Mouse (Mus musculus): ENCODE measurements at regions not wholly inside any gene's neighbourhood (a gene's known extent, or its start where the extent isn't known, plus 50 kb on each side); places are given as distances from the start of the nearest gene placed in this dataset.

DNA sequence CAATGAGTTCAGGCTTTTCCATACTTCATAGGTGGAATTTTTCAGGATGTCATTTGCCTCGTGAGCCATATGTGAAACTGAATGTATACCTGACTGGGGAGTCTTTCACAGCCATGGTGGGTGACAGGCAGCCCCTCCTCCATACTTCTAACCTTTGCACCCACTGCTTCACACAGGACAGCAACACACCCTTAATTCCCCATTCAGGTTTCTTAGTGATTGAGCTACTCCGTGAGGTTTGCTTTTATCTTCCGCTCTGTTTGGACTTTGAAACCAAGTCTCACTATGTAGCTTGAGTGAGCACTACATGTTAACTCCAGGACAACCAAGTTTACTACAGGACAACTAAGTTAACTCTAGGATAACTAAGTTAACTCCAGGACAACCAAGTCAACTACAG is 381.4 kb downstream of the Matn1 start:
- 86% methylated on average over 3 of the region's 3 CpGs for WGBS
- no peak for TF ChIP-seq POLR2A (IDR thresholded peaks at IDR 0.05; ENCODE audit: borderline replicate concordance, extremely low read depth, insufficient read depth, insufficient read length)
- Histone ChIP-seq H3K4me3 (replicated peaks; ENCODE audit: low read length) (no peak overlapping the region), H3K27me3 (ENCODE audit: control insufficient read depth, insufficient read depth, low read length) (no peaks in the 10 kb centered on the region), H3K27ac (replicated peaks; ENCODE audit: low read depth, low read length) (no peak overlapping the region), H3K9me3 (ENCODE audit: control insufficient read depth, low read length) (no peaks in the 10 kb centered on the region), H3K36me3 (ENCODE audit: control insufficient read depth, insufficient read depth, low read length) (no peaks in the 10 kb centered on the region), H3K4me2 (replicated peaks; ENCODE audit: low read depth, low read length, severe bottlenecking) (no peak overlapping the region), H3K4me1 (ENCODE audit: control insufficient read depth, insufficient read depth, low read length) (no peaks in the 10 kb centered on the region), H3K9ac (ENCODE audit: low read depth, low read length, severe bottlenecking) (no peak overlapping the region)
- DNase-seq (ENCODE audit: low spot score): no peak
- ATAC-seq (ENCODE audit: low FRiP score, low read depth): no peak

GRCm38 (mm10) chr4:131329398-131329797 is 385.2 kb downstream of the Matn1 start:
- Histone ChIP-seq H3K9ac (ENCODE audit: low read depth, low read length, severe bottlenecking) (no peak overlapping the region), H3K36me3 (ENCODE audit: control insufficient read depth, insufficient read depth, low read length) (no peaks in the 10 kb centered on the region), H3K27me3 (ENCODE audit: control insufficient read depth, insufficient read depth, low read length) (no peaks in the 10 kb centered on the region), H3K4me1 (ENCODE audit: control insufficient read depth, insufficient read depth, low read length) (no peaks in the 10 kb centered on the region), H3K4me2 (replicated peaks; ENCODE audit: low read depth, low read length, severe bottlenecking) (no peak overlapping the region), H3K27ac (replicated peaks; ENCODE audit: low read depth, low read length) (no peak overlapping the region), H3K9me3 (ENCODE audit: control insufficient read depth, low read length) (no peaks in the 10 kb centered on the region), H3K4me3 (replicated peaks; ENCODE audit: low read length) (no peak overlapping the region)
- DNase-seq (ENCODE audit: low spot score) (no peak), ATAC-seq (ENCODE audit: low FRiP score, low read depth) (no peak)
- no peak for TF ChIP-seq POLR2A (IDR thresholded peaks at IDR 0.05; ENCODE audit: borderline replicate concordance, extremely low read depth, insufficient read depth, insufficient read length)
- WGBS: 58% methylated on average over 5 of the region's 5 CpGs

DNA sequence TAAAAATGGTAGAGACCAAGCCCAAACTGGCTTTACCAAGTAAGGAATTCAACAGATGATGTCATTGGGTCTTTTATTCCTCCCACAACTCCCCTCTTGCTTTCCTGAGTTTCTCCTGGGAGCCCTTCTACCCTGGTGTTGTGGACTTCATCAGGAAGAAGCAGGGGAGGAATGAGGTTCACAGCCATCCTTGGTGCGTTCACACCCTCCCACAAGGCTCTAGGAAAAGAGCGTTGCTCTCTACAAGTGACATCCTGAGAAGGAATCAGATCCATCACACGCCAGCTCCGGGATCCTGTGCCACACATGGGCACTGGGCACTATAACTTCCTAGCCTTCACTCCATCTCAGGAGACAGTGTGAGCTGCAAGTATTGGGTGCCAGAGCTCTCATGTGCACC is 387.5 kb downstream of the Matn1 start:
- Histone ChIP-seq H3K4me2 (replicated peaks; ENCODE audit: low read depth, low read length, severe bottlenecking) (no peak overlapping the region), H3K27ac (replicated peaks; ENCODE audit: low read depth, low read length) (no peak overlapping the region), H3K9ac (ENCODE audit: low read depth, low read length, severe bottlenecking) (no peak overlapping the region), H3K4me1 (ENCODE audit: control insufficient read depth, insufficient read depth, low read length) (no peaks in the 10 kb centered on the region), H3K9me3 (ENCODE audit: control insufficient read depth, low read length) (no peaks in the 10 kb centered on the region), H3K4me3 (replicated peaks; ENCODE audit: low read length) (no peak overlapping the region), H3K36me3 (ENCODE audit: control insufficient read depth, insufficient read depth, low read length) (no peaks in the 10 kb centered on the region), H3K27me3 (ENCODE audit: control insufficient read depth, insufficient read depth, low read length) (no peaks in the 10 kb centered on the region)
- 92% methylated on average over 4 of the region's 4 CpGs for WGBS
- TF ChIP-seq POLR2A (IDR thresholded peaks at IDR 0.05; ENCODE audit: borderline replicate concordance, extremely low read depth, insufficient read depth, insufficient read length): no peak
- DNase-seq (ENCODE audit: low spot score) (no peak), ATAC-seq (ENCODE audit: low FRiP score, low read depth) (no peak)

DNA sequence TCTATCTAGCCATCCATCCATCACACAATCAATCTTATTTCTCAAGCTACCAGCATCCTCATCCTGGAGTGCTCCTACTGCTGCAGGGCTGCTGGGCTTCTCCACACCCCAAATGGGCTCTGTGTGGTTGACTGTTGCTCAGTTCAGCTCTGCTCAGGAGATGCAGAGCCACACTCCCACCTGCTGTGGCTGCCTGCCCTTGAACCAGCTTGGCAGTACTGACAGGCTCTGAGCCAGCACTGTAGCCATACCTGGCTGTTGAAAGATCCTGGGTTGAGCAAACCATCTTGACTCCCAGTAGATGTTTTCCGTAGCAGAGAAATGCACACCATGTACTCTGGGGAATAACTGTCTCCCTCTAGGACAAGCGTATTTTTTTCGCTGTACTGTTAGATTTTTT is 392.6 kb downstream of the Matn1 start:
- Histone ChIP-seq H3K9me3 (ENCODE audit: control insufficient read depth, low read length) (no peaks in the 10 kb centered on the region), H3K4me2 (replicated peaks; ENCODE audit: low read depth, low read length, severe bottlenecking) (no peak overlapping the region), H3K4me1 (ENCODE audit: control insufficient read depth, insufficient read depth, low read length) (no peaks in the 10 kb centered on the region), H3K27me3 (ENCODE audit: control insufficient read depth, insufficient read depth, low read length) (no peaks in the 10 kb centered on the region), H3K27ac (replicated peaks; ENCODE audit: low read depth, low read length) (no peak overlapping the region), H3K36me3 (ENCODE audit: control insufficient read depth, insufficient read depth, low read length) (no peaks in the 10 kb centered on the region), H3K9ac (ENCODE audit: low read depth, low read length, severe bottlenecking) (no peak overlapping the region), H3K4me3 (replicated peaks; ENCODE audit: low read length) (no peak overlapping the region)
- no peak for DNase-seq (ENCODE audit: low spot score)
- no peak for ATAC-seq (ENCODE audit: low FRiP score, low read depth)
- WGBS: 52% methylated on average over 3 of the region's 3 CpGs
- TF ChIP-seq POLR2A (IDR thresholded peaks at IDR 0.05; ENCODE audit: borderline replicate concordance, extremely low read depth, insufficient read depth, insufficient read length): no peak

- Histone ChIP-seq H3K36me3 (ENCODE audit: control insufficient read depth, insufficient read depth, low read length) (no peaks in the 10 kb centered on the region), H3K4me2 (replicated peaks; ENCODE audit: low read depth, low read length, severe bottlenecking) (no peak overlapping the region), H3K4me3 (replicated peaks; ENCODE audit: low read length) (no peak overlapping the region), H3K9ac (ENCODE audit: low read depth, low read length, severe bottlenecking) (no peak overlapping the region), H3K9me3 (ENCODE audit: control insufficient read depth, low read length) (no peaks in the 10 kb centered on the region), H3K27ac (replicated peaks; ENCODE audit: low read depth, low read length) (no peak overlapping the region), H3K27me3 (ENCODE audit: control insufficient read depth, insufficient read depth, low read length) (no peaks in the 10 kb centered on the region), H3K4me1 (ENCODE audit: control insufficient read depth, insufficient read depth, low read length) (no peaks in the 10 kb centered on the region; the same call in 1 of the 2 replicates)
- TF ChIP-seq POLR2A (IDR thresholded peaks at IDR 0.05; ENCODE audit: borderline replicate concordance, extremely low read depth, insufficient read depth, insufficient read length): no peak
- no peak for DNase-seq (ENCODE audit: low spot score)
- no peak for ATAC-seq (ENCODE audit: low FRiP score, low read depth)
- WGBS: 28% methylated on average over 9 of the region's 9 CpGs
Observed at GRCm38 (mm10) chr4:131340993-131341695, 397.0 kb downstream of the Matn1 start.
